Mouse (Mus musculus): ENCODE data around the gene Plekha6. TPM values are rescaled to one million over a fixed set of nuclear protein-coding genes. Genes with fewer than 3 reads are reported as not detected.

The Plekha6 gene
- polyA plus RNA-seq, 1 experiment from 2014 or later, result 12.5 TPM

DNA sequence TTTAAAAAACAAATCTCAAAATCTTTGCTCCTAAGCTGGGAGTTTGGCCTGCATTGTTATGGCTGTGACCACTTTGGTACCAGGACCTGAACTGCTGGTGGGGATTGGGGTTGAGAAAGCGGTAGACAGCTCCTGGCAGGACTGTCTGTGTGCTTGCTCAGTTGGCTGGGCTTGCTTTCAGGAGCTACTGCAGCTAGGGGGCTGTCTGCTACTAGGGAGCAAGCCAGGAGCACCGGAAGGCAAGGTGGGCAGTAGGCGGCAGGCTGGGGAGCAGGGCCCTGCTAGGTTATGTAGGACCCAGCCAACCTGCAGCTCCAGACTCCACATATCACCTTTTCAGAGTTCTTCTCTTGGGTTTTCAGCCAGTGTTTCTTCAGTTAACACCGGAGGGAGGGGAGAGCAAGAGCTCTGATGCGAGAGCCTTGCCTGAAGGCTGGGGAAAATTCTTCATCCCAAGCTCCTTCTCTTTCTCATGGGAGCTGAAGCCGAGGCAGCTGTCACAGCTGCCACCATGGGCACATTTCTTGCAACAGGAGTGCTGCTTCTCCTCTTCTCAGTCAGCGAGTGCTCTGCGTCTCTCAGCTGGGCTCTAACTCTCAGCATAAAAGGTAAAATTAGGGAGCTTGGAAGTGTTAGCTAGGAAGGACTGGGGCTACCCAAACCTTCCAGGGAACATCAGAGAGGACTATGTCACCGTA lies 62.1 kb downstream of the Plekha6 start:
- peaks cover 63% of the 10 kb centered on the region for H3K4me1 ChIP-seq
- H3K36me3 ChIP-seq, result no peaks in the 10 kb centered on the region
- 40% methylated on average over 9 of the region's 9 CpGs for WGBS
- H3K27me3 ChIP-seq (ENCODE audit: low read depth, poor library complexity, severe bottlenecking), result peaks cover 39% of the 10 kb centered on the region
- DNase-seq (ENCODE audit: low spot score), result no peak
- no peak overlapping the region for H3K4me3 ChIP-seq
- H3K27ac ChIP-seq (replicated peaks), result 0 out of 2 replicates have a peak overlapping the region, but pooled peaks have one; percentile 29
- H3K9me3 ChIP-seq (replicated peaks), result no peaks in the 10 kb centered on the region

DNA sequence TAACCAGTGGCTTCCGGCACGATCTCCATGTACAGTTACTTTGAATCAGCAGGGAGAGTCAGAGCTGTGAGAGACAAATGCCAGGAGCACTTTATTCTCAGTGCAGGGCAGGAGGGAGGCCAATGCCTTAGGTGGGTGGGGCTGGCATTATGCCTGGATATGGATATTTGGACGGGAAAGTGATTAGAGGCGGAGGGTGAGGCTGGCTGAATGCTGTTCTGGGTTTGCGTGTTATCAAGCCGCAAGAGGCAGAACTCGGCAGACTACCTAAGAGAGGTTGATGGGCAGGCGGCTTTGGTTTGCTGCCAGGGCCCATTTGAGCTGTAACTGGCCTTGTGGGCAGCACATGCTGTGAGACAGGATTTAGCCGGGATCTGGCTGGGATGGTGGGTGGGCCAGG lies 62.9 kb downstream of the Plekha6 start:
- peaks cover 60% of the 10 kb centered on the region for H3K4me1 ChIP-seq
- H3K36me3 ChIP-seq, result no peaks in the 10 kb centered on the region
- no peak for DNase-seq (ENCODE audit: low spot score)
- peaks cover 39% of the 10 kb centered on the region for H3K27me3 ChIP-seq (ENCODE audit: low read depth, poor library complexity, severe bottlenecking)
- H3K27ac ChIP-seq (replicated peaks), result peak overlapping the region; percentile 47; the same call in 1 of the 2 replicates
- no peaks in the 10 kb centered on the region for H3K9me3 ChIP-seq (replicated peaks)
- 24% methylated on average over 9 of the region's 9 CpGs for WGBS
- no peak overlapping the region for H3K4me3 ChIP-seq

- Histone ChIP-seq H3K27me3 (ENCODE audit: low read depth, poor library complexity, severe bottlenecking) (peaks cover 38% of the 10 kb centered on the region), H3K9me3 (replicated peaks) (no peaks in the 10 kb centered on the region), H3K27ac (replicated peaks) (no peak overlapping the region), H3K4me1 (peaks cover 57% of the 10 kb centered on the region), H3K4me3 (no peak overlapping the region), H3K36me3 (no peaks in the 10 kb centered on the region)
- no peak for DNase-seq (ENCODE audit: low spot score)
- WGBS, result 23% methylated on average over 2 of the region's 2 CpGs
Observed at GRCm38 (mm10) chr1:133227378-133227777, 63.4 kb downstream of the Plekha6 start.

DNA sequence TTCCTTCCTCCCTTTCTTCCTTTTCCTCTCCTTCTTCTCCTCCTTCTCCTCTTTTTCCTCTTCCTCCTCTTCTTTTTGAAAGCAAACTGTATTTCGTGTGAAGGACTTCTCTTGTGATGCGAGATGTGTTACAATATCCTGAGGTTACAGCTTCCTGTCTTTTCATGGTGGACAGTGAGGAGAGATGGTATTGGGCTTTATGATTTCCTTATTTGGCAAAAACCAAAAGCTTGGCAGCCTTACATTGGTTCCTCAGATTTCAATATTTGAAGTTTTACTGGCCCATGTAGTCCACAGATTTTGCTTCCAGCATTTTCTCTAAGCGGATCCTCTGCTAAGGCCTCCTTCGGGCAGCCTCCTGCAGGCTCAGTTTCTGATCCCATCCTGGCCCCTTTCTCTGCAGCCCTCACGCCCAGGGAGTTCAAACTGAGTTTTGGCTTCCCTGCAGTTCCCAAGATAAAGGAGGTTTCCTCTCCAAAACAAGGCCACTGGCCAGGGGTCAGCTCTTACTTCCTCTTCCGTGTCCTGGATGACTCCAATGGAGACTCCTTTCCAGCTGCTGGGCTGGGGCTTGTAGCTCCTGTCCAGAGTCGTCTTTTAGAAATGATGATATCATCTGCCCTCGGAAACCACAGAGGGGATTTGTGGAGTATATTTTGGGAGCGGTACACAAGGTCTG lies 64.9 kb downstream of the Plekha6 start:
- Histone ChIP-seq H3K27ac (replicated peaks) (no peak overlapping the region), H3K27me3 (ENCODE audit: low read depth, poor library complexity, severe bottlenecking) (peaks cover 30% of the 10 kb centered on the region), H3K36me3 (no peaks in the 10 kb centered on the region), H3K4me1 (peaks cover 48% of the 10 kb centered on the region), H3K4me3 (no peak overlapping the region), H3K9me3 (replicated peaks) (no peaks in the 10 kb centered on the region)
- DNase-seq (ENCODE audit: low spot score), result no peak
- 43% methylated on average over 9 of the region's 9 CpGs for WGBS

DNA sequence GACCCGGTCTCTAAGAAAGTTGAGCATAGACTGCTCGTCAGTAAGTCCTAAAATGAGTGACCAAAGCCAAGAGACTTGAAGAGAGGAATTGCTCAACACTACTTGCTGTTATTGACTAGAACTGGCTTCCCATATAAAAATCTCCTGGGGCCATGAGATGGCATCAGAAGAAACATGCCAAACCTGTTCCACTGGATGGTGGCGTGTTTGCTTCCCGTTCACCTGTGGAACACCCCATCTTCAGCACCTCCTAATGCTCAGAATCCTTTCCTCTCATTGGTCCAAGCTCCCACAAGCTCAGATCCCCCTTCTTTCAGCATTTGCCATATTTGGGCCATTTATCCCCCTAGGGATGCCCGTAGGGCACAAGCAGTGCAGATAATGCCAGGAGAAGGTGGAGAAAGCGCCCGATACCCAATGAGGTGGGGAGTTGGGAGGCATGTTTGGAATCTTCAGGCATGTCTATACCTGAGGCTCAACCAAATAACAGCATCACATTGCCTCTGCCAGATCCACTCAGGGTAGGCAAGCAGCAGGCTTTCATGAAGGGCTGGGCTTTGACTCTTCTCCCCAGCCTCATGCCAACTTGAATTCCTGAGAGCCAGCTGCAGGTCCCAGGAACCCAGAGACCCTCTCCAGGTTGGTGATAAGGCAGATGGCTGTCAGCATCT lies 67.6 kb downstream of the Plekha6 start:
- no peaks in the 10 kb centered on the region for H3K9me3 ChIP-seq (replicated peaks)
- H3K4me3 ChIP-seq, result no peak overlapping the region
- H3K27ac ChIP-seq (replicated peaks), result no peak overlapping the region
- H3K27me3 ChIP-seq (ENCODE audit: low read depth, poor library complexity, severe bottlenecking), result peaks cover 15% of the 10 kb centered on the region
- DNase-seq (ENCODE audit: low spot score), result no peak
- H3K4me1 ChIP-seq, result peaks cover 46% of the 10 kb centered on the region
- H3K36me3 ChIP-seq, result no peaks in the 10 kb centered on the region
- WGBS, result 89% methylated on average over 7 of the region's 7 CpGs

DNA sequence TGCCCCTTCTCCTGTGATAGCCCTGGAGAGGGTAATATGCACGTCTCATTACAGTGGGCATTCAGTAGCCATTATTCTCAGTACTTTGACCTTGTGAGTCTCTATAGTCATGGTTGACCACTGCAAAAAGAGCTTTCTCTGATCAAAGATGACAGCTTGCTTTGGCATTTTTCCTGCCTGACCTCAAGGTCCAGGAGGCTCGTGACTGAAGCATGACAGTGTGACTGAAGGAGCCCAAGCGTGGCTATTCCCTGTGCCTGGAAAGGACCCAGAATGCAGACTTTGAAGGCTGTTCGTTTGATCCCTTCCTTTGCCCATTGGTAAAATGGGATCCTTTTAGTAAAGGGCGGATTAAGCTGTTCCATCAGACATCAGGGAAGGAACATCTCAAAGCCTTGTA lies 71.9 kb downstream of the Plekha6 start:
- Histone ChIP-seq H3K4me1 (peaks cover 62% of the 10 kb centered on the region), H3K27ac (replicated peaks) (0 out of 2 replicates have a peak overlapping the region, but pooled peaks have one; percentile 76), H3K36me3 (peaks cover 13% of the 10 kb centered on the region), H3K27me3 (ENCODE audit: low read depth, poor library complexity, severe bottlenecking) (no peaks in the 10 kb centered on the region), H3K9me3 (replicated peaks) (no peaks in the 10 kb centered on the region), H3K4me3 (no peak overlapping the region)
- WGBS, result 47% methylated on average over 5 of the region's 5 CpGs
- no peak for DNase-seq (ENCODE audit: low spot score)

DNA sequence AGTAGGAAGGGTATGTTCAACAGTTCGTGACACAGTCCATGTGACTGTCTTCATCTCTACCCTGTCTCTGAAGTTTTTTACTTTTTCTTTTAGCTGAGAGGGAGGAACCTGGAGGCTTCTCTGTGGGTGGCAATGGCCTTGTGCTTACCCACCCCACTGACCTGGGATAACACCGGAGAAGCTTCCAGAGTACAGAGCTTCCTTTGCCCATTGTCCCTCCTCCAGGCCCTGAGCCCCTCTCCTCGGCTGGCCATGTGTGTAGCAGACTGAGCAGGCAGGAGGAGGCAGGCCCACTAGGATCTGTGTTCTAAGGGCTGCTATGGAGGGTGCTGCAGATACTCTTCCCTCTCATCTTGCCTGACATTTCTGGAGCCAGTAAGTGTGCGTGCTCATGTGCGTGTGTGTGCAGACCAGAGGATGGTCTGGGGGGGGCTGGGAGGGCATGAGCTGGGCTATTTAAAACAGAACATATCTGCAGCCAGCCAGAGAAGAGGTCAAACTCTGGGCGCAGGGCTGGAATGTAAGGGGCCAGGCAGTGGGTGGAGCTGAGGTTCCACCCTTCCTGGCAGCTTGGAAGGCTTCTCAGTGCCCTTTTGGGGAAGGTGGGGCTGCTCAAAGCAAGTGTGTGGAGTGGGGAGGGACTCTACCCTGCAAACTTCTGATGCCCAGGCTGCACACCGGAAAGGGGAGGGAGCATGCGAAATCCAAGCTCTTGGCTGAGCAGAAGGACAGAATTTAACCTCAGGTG lies 72.9 kb downstream of the Plekha6 start:
- Histone ChIP-seq H3K4me3 (no peak overlapping the region), H3K27ac (replicated peaks) (peak overlapping the region; percentile 76), H3K27me3 (ENCODE audit: low read depth, poor library complexity, severe bottlenecking) (no peaks in the 10 kb centered on the region), H3K36me3 (peaks cover 13% of the 10 kb centered on the region), H3K9me3 (replicated peaks) (no peaks in the 10 kb centered on the region), H3K4me1 (peaks cover 66% of the 10 kb centered on the region)
- no peak for DNase-seq (ENCODE audit: low spot score)
- 40% methylated on average over 8 of the region's 8 CpGs for WGBS

- Histone ChIP-seq H3K36me3 (peaks cover 13% of the 10 kb centered on the region), H3K27ac (replicated peaks) (peak overlapping the region; percentile 76), H3K9me3 (replicated peaks) (no peaks in the 10 kb centered on the region), H3K4me3 (no peak overlapping the region), H3K4me1 (peaks cover 65% of the 10 kb centered on the region), H3K27me3 (ENCODE audit: low read depth, poor library complexity, severe bottlenecking) (no peaks in the 10 kb centered on the region)
- no peak for DNase-seq (ENCODE audit: low spot score)
- WGBS, result 71% methylated on average over 11 of the region's 11 CpGs
Observed at GRCm38 (mm10) chr1:133237670-133238069, 73.7 kb downstream of the Plekha6 start.

GRCm38 (mm10) chr1:133239121-133239812 lies 75.3 kb downstream of the Plekha6 start:
- H3K9me3 ChIP-seq (replicated peaks), result no peaks in the 10 kb centered on the region
- H3K36me3 ChIP-seq, result peaks cover 13% of the 10 kb centered on the region
- WGBS, result 65% methylated on average over 6 of the region's 6 CpGs
- peaks cover 61% of the 10 kb centered on the region for H3K4me1 ChIP-seq
- no peak overlapping the region for H3K4me3 ChIP-seq
- H3K27ac ChIP-seq (replicated peaks), result peak overlapping the region; percentile 61
- H3K27me3 ChIP-seq (ENCODE audit: low read depth, poor library complexity, severe bottlenecking), result no peaks in the 10 kb centered on the region
- DNase-seq (ENCODE audit: low spot score), result no peak

- WGBS, result 66% methylated on average over 6 of the region's 6 CpGs
- Histone ChIP-seq H3K36me3 (peaks cover 13% of the 10 kb centered on the region), H3K27me3 (ENCODE audit: low read depth, poor library complexity, severe bottlenecking) (no peaks in the 10 kb centered on the region), H3K4me3 (no peak overlapping the region), H3K4me1 (peaks cover 66% of the 10 kb centered on the region), H3K27ac (replicated peaks) (no peak overlapping the region), H3K9me3 (replicated peaks) (no peaks in the 10 kb centered on the region)
- DNase-seq (ENCODE audit: low spot score), result no peak
Observed at GRCm38 (mm10) chr1:133239813-133240160, 75.8 kb downstream of the Plekha6 start.

GRCm38 (mm10) chr1:133240881-133241280 lies 76.9 kb downstream of the Plekha6 start:
- DNase-seq (ENCODE audit: low spot score), result no peak
- Histone ChIP-seq H3K27ac (replicated peaks) (0 out of 2 replicates have a peak overlapping the region, but pooled peaks have one; percentile 34), H3K27me3 (ENCODE audit: low read depth, poor library complexity, severe bottlenecking) (no peaks in the 10 kb centered on the region), H3K9me3 (replicated peaks) (no peaks in the 10 kb centered on the region), H3K36me3 (peaks cover 13% of the 10 kb centered on the region), H3K4me1 (peaks cover 71% of the 10 kb centered on the region), H3K4me3 (no peak overlapping the region)
- 82% methylated on average over 3 of the region's 3 CpGs for WGBS

- WGBS, result 79% methylated on average over 7 of the region's 7 CpGs
- Histone ChIP-seq H3K36me3 (no peaks in the 10 kb centered on the region; the same call in 1 of the 2 replicates), H3K9me3 (replicated peaks) (no peaks in the 10 kb centered on the region), H3K27me3 (ENCODE audit: low read depth, poor library complexity, severe bottlenecking) (no peaks in the 10 kb centered on the region), H3K27ac (replicated peaks) (peak overlapping the region; percentile 87; the same call in 1 of the 2 replicates), H3K4me1 (peaks cover 54% of the 10 kb centered on the region), H3K4me3 (no peak overlapping the region)
- no peak for DNase-seq (ENCODE audit: low spot score)
Observed at GRCm38 (mm10) chr1:133244668-133245067, 80.7 kb downstream of the Plekha6 start.

All from midbrain, embryonic 10.5 days (tissue).